Comparison of ENCODE assay signal across 17 mouse cellular contexts in genomic region chr4:31297848-31298247, GRCm38 (mm10).
"Had no signal": no experiment of that assay in that cellular context is flagged by ENCODE, and none has a peak within 500 bp of the region (broad histone marks: within the 10 kb centered on the region; RNA-seq: fewer than 3 reads in every experiment).

No protein-coding gene starts in this region.

- ATAC-seq: liver, embryonic 12.5 days; liver, postnatal 0 days; lung, postnatal 0 days; midbrain, embryonic 13.5 days; midbrain, embryonic 15.5 days; midbrain, embryonic 16.5 days had no signal

- DNase-seq: left cerebral cortex, postnatal 4 days; liver; liver, embryonic 13.5 days; liver, postnatal 0 days; lung, adult 18-20 months; lung, adult 2 months; lung, embryonic 14.5 days; lung, postnatal 10 days; lung, postnatal 14 days; lung, postnatal 36 days; lung, postnatal 4 days; midbrain, embryonic 14.5 days had no signal
